Mouse (Mus musculus): ENCODE results near the gene Hdac9. TPM values are rescaled to one million over a fixed set of nuclear protein-coding genes. Genes with fewer than 3 reads are reported as not detected.

The Hdac9 gene
- total RNA-seq, 2 experiments from 2014 or later = 7.5 to 13.3 TPM

DNA sequence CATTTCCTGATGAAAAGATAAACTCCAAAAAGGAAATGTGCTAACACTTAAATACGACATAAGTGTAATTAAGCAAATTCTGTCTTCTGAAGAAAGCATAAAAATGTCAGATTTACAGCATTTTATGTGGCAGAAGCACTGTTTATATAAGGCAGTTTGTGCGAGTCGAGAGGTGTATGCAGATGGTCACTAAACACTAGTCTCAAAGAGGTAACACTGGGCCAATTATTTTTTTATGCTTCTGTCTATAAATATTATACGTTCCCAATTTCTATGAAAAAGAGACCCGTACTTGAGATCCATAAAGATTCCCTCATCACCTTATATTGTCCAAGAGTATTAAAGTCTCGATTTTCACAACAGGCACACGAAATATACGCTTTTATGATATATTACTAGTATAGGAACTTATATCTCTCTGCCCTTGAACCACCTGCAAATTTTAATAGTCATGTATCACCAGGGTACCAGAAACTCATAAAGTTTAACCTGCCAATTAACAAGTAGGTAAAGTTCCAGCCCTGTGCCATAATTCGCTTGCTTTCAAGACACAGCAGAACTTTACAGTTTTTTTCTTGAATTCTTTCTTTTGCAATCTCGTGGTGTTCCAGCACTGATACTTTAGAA, 322.6 kb downstream of the Hdac9 start:
- no peak for DNase-seq

DNA sequence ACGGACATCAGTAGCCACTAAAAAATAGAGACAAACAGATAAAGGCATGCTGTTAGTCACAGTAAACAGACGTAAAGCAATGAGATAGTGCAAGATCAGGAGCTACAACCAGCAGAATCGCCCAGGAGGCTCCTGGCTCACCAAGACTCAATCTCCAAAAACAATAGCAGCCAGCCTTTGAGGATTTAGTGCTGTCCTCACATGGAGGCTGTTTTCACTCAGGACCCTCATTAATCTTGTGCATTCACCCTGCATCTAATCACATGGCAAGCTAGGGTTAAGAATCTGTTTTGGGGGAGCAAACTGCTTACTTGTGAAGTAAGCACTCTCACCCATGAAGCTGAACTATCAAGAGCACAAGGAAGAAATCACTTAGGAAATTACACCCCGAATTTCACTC, 329.7 kb downstream of the Hdac9 start:
- no peak for DNase-seq

DNA sequence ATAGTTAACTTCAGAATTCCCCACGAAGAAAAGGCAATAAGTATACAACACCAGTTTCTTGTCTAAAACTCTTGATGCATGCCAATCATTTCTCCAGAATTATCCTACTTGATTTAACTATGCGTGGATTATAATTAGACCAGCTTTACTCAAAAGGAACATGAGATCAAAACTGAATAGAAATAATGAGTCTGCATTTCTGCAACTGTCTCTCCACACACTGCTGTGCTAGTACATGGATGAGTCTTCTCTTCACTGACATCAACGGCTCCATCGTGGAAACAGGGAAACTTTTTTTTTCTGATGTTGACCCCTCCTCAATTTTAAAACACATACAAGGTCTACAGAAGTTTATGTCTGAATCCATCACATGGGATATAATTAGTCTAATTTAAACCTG, 334.4 kb downstream of the Hdac9 start:
- DNase-seq = no peak

DNA sequence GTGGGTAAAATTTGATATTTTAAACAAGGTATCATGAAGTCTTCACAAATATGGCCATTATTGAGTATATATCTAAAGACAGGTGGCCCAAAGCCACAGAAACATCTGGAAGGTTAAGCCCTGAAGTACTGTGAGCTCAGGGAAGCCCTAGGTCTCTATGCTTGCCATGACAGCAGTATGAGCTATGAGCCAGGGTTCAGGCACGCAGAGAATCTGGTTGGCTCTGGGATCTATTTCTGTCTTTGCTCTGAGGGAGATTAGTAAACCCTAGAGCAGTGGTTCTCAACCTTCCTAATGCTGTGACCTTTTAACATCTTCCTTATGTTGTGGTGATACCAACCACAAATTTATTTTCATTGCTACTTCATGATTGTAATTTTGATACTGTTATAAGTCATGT, 337.7 kb downstream of the Hdac9 start:
- DNase-seq = no peak

DNA sequence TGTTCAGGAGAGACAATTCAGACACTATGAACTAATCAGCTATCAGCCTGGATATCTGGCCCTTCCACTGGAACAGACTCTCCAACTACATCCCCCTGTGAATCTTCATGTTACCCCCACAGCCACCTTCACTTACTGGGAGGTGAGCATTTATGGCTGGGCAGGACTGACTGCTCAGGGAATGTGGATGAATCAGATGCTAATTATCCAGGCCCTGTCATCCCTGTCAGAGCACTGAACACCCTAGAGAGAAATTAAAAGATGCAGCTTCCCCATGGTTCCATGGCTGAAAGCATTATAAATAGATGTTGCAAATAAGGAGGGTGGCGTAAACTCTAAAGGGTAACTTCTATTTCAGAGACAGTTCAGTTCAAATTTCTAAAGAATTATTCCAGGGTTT, 345.8 kb downstream of the Hdac9 start:
- no peak for DNase-seq

DNA sequence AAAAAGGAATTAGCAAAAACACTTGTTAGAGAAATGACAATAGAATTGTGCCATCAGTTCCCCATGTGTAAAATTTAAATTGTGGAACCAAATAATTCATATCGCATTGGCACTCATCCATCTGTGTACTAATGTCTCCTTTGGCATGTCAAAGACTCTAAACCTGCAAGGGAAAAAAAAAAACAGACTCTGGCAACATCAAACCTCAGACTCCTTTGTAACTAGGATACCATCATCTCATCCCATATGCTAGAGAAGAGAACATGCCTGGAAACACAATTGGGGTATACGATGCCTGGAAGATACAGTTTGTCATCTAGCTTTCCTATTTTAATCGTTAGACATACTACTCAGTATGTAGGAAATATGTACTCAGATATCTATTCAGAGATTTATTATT, 347.4 kb downstream of the Hdac9 start:
- no peak for DNase-seq

DNA sequence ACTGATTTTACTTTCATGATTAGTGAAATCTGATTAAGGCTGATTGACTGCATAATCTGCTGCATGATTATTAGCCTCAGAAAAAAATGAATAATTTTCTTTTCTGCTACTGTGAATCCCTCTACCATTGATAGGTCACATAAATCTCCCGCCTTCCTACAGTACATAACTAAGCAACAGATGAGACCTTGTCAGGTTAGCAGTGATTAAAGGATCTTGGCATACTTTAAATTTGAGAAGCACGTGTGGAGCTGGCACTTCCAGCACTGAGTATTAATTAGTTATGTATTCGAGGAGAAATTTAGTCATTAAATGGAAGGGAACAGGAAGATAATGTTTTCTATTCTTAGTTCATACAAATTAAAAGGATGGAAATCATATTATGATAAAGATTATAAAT, 347.8 kb downstream of the Hdac9 start:
- no peak for DNase-seq

DNA sequence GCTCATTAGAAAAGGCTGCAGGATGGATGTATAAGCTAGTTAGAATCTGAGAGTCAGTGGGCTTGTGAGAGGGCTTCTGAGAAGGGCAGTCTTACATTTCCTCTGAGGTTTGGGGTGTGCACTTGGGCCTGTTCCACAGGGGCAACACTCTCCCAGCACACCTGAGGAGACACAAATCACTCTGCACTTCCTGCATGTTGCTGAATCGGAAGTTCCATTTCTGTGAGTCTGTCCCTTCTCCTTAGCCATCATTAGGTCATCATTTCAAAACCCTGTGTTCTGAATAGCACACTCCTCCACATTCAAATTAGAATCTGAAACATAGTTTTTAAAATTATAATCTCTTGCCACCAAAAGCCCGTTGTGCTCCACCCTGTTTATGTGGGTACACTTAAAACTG, 354.6 kb downstream of the Hdac9 start:
- DNase-seq = no peak

DNA sequence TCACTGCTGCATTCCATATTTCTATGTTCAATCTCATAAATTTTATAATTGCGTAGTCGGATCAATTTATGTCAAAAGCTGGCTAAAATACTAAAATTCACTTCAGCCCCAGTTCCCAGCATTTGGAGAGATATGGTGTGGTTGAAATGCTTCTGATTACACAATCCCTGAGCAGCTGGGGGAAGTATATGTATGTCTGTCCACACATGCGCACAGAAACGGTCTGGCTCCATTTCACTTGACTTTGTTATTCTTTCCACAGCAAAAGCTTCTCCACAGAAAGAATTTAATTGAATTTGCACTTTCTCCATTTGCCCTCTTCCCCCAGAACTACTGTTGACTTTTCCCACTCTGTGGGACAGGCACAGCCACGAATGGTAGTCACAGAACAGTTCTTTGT, 357.9 kb downstream of the Hdac9 start:
- DNase-seq = no peak

DNA sequence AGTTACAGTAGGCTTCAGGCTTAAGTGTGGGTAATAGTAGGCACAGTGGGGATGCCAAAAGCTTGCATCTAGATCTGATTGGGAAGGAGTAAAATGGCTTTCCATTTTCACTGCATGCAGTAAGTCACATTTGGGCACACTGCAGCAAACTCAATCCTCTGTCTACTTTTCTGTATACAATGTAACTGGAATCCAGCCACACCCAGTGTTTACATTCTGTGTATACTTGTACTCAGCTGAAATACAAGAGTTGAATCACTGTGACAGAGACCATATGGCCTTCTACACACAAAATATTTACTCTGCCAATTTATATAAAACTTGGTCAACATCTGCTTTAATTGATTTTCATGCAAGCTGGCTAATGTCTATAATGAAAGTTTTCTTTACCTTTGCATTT, 362.1 kb downstream of the Hdac9 start:
- DNase-seq = no peak

DNA sequence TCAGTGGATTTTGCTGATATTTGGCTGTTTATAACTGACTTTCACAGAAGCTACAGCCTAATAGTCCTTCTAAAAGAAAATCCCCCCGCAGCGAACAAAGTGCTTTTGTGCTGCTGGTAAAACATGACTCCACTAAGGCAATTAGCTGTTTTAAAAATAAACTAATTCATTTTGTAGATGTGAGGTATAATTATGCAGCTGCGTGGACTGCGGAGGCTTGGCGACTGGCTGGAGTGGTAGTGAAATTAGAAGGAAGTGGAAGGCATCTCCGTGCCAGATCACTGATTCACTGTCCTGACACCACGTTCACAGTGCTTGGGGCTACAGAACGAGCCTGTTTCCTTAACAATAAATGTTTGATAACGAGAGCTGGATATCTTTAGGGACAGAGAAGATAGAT, 366.6 kb downstream of the Hdac9 start:
- DNase-seq = no peak

DNA sequence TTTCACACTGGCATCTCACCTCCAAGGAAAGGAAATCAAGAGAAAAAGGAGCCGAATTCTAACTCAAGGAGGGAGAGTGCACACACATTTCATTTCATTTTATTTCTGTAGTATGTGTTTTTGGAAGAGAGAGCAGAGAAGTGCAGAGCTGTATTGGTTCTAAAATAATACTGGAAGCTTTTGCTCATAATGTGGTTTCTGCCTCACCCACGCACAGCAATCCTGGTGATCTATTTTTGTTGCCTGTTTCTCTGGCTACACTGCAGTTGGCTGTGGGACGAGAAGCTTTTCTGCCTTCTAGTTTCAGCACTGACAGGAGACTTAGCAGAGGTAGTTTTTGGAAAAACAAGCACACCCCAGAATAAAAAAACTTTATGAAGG, 387.7 kb downstream of the Hdac9 start:
- no peak for DNase-seq

DNA sequence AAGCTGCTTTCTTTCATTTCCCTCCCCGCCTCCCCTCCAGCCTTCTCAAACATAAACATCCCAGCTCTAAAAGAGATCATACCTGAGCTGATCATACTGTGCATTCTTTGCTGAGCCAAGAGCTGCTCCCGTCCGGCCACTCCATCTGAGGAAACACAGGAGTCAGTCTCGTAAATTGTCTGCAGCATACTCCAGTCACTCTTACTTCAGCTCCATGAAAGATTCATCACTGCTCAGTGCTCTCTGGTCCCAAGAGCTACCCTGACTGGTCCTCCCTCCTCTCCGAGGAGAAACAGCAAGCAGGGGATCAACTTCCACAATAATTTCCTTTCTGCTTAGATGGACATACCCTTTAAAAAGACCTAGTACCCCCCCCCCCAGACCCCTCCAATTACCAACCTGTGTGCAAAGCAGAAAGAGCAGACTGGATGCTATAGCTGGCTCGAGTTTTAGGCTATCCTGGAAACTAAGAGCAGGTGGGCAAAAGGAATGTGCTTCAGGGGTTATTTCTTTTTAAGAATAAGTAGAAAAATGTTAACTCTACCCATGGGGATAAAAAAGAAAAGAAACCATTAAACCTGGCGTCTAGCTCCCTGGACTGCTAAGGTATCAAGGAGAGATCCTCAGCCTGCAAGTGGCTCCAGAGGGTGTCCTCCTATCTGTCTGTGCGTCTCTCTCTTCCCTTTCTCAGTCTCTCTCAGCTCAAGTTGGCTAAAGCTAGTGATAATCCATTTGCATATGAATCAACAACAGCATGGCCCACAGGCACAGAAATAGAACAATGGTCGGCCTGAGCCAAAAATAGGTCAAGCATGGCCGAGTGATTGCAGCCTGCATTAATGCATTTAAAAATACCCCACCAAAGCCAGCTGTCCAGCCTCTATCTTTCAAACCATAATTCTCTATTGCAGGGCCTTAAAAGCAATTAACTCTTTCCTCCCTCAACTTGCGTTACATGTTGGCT, 388.4 kb downstream of the Hdac9 start:
- DNase-seq = no peak

DNA sequence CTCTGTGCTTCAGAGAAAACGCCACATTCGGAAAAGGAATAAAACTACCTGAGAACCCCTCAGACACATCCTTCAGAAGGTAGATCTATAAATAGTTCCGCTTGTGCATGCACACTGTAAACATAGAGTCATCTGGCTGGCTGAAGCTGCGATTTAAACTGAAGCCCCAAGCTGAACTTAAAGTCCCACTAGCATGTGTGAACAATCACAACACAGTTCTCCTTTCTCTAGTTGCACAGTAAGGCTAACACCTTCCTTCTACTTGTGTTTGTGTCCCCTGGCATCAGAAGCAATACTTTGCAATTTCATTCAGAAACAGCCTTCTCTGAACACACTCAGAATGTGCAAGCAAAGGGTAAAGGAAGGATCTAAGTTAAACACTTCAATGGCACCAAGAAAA, 389.1 kb downstream of the Hdac9 start:
- no peak for DNase-seq

DNA sequence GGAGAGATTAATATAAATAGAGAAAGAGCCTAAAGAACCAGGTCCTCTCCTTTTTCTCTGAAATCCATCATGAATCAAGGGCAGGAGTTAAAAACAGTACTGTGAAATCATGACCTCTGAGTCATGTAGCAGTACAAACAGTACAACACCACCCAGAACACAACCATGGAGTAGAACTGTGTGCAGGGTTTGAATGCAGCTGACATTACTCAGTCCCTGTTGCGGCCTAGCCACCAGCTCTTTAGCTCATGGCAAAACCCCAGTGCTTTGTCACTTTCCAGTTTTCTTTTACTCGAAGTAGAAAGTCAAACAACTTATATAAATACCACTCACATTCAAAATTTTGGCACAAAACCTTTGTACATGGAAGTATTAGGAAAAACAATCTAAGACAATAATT, 395.4 kb downstream of the Hdac9 start:
- no peak for DNase-seq

DNA sequence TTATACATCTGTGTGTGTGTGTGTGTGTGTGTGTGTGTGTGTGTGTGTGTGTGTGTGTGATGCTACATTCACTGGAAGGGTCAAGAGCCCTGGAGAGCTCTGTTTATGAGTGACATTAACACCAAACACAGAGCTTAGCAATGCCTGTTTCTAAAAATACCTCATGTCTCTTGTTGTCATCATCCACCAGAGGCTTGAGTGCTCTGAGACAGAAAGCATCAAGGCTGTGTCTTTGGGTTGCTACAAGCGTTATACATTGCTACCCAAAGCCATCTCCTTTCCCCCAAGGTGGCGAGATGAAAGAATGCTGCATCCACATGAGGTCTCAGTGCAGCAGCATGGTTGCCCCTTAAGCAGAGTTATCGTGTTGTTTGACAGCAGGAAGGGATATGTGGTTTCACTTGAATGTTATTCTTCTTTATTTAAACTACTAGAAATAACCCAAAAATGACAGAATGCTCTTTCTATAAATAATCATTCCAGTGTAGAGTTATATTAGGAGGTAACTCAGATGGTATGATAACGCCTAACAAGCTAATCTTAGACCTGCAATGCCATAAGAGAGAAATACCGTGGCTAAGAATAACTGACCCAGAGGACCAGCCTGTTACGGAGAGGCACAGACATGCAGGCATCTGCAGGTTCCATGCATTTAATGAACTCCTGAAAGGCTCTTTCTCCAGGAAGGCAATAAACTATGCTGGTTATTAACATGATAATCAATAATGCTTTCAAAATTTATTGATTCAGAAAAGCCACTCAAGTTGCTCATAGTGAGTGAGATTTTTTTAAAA, 399.9 kb downstream of the Hdac9 start:
- DNase-seq = no peak

DNA sequence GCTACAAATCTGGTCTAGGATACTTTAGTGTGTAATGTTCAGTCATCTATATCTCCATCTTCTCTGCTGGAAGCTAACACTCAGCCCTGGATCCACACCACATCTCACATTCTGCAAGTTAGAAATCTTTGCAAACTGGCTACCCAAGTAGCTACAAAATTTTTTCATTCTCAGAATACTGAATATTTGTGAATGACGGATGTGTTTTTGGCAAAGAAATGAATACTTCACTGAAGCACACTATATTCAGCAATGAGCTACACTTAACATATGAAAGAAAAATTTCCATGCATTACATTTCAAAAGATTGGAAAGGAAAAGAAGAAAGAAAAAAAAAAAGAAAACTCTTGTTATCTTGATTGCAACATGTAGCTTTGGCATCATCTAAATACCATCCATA, 410.6 kb downstream of the Hdac9 start:
- no peak for DNase-seq

DNA sequence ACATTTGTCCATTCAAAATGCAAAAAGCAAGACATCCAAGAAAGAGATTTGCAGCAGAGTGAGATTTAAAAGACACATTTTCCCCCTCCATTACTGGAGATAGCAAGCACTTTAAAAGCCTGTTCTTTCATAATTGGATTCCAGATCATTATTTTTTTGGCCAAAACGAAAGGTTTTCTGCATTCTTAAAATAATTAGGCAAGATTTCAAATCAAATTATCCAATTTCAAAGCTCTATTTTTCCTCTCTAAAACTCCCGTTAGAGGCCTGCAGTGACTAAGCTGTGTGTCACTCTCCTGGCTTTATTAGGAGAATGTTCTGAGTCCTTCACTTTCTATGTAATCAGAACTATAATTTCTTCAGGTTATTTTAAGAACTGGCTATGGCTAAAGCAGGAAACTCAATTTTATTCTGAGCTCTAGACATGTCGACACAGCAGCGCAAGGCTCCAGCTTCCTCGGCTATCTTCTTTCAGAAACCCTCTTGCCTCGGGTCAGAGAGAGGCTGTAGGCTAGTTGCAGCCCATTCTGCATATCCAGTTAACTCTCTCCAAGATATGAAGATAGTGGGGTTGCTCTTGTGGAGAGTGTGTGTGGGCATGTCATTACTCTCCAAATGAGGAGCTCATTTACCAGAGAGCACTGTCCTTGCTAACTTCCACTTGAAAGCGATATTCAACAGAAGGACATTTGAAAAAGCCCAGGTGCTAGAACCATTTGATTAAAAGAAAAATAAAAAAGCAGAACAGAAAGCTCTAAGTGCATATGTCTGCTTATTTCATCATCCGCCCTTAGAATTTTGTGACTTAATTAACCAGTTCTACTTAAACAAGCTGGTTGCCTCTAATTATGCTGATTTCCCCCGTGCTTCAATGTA, 417.9 kb downstream of the Hdac9 start:
- peak; percentile 15 for DNase-seq

DNA sequence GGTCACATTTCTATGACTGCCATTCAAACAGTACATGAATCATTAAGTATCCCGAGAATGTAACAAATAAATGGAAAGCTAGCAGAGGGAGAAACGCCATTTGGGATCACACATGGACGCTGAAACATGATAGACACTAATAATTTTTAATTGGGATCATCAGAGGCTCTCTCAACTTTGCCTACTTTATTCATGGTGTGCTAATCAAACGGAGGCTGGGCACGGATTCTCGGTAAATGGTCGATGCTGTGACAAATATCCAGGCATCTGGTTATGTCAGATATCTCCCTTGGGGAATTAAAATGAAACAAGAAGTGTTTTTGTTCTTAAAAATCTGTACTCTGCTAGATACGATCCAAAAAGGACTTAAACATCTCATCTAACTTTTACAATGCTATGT, 418.6 kb downstream of the Hdac9 start:
- no peak for DNase-seq

DNA sequence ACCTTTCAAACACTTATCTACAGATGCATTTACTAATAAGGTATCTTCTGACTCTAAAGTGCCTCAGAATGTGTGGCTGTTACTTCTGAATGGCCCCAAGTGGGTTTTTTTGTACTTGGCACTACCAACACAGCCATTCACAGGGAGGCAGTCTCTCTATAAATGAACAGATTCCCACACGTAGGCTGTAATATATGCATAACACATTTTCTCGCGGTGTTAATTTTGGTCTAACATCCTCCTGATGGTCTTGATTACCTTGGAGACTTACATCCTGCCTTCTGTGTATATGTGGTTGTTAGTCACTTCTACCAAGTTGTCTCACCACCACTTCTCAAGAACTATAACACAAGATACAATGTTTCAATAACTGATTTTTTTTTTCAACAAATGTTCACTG, 419.2 kb downstream of the Hdac9 start:
- DNase-seq = no peak

DNA sequence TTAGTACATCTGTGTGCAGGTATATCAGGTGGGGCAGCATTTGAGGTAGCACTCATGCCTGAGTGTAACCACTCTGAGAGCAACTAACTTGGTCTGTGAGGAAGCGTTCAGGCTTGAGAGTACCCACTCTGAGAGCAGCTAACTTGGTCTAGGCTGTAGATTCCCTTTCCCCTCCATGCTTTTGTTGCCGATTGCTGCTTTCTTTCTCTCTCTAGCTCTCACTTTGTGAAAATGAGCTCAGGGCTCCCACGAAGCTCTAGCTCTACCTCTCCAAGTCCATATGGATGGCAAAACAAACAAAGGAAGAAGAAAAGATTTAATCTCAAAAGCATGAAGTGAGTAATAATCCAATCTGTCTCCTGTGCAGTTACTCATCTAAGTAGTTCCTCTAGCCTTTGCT, 421.0 kb downstream of the Hdac9 start:
- no peak for DNase-seq

DNA sequence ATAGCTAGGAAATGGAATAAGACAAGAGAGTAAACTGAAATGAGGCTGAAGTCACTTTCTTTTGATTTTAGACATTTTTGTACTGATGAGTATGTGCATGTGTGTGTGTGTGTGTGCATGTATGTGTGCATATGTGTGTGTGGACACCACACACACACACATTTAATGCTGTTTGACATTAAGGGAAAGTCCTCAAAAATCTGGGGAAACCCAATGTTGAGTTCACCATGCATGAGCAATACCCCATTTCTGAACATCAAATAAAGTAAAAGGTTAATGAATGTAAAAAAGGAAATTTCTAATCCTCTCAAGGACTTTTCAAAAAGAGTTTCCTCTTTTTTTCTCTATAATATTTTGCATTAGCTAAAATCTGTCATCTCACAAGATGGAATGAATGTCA, 427.3 kb downstream of the Hdac9 start:
- DNase-seq = no peak
